Mouse (Mus musculus) frontal cortex, adult (tissue): ENCODE data around the gene Dgke.
A peak's percentile ranks its signal among the peaks of the same experiment; 100 is the strongest.
"Not testable (repeated sequence)": the region's sequence is repeated elsewhere in the genome, so short reads cannot be mapped to it uniquely, and the experiment has no call there.

Source experiments
- ATAC-seq: cut with Nextera tagmentation; 2 replicates; pipeline ENCODE4 v1.9.2; 2017; ENCODE audit warnings: mild to moderate bottlenecking, moderate library complexity, mixed read lengths; ENCODE audit not compliant: low TSS enrichment

Gene Dgke

GRCm38 (mm10) chr11:89074783-89075413, 8.2 kb upstream of the Dgke start:
- ATAC-seq = peak; percentile 96

DNA sequence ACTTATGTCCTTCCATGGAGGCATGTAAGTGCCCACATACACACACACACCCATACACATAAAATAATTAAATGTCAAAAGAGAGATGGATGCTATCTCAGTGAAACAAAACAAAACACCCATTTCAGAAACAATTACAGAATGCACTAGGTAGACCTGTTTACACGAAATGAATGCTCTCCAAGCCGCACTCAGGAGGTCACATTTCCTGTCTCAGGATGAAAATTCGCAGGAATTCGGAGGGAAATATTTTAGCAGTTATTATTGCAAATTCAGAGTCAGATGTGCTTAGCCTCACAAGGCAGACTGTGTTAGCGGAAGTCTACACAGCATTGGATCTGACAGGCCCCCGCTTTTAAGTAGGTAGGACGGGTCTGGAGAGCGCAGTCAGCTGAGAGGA, 6.9 kb upstream of the Dgke start, which contains the start of gene Gm525:
Gene Gm525 (plus strand): TSS at position 301 of the 400 bp plus-strand sequence.
- no peak for ATAC-seq

- no peak for ATAC-seq
Observed at GRCm38 (mm10) chr11:89071522-89071921, 4.9 kb upstream of the Dgke start.

DNA sequence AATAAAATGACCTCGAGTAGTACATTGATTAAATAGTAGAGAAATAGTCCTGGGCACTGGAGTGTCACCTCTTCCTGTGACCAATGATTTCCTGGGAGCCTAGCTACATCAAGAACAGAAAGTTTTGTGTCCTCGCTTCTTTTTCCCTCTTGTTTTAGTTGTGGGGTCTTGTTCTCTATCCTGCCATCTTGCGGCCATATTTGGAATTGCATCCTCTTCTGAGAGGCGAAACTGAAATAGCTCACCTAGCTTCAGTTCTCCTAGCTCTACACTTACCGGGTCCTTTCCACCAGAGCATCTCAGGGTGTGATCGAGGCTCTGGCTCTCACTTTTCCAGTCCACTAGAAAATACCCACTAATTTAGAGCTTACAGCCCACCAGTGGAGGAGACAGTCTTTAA, 2.7 kb upstream of the Dgke start:
- ATAC-seq = no peak

GRCm38 (mm10) chr11:89068649-89069048, 2.0 kb upstream of the Dgke start:
- no peak for ATAC-seq

DNA sequence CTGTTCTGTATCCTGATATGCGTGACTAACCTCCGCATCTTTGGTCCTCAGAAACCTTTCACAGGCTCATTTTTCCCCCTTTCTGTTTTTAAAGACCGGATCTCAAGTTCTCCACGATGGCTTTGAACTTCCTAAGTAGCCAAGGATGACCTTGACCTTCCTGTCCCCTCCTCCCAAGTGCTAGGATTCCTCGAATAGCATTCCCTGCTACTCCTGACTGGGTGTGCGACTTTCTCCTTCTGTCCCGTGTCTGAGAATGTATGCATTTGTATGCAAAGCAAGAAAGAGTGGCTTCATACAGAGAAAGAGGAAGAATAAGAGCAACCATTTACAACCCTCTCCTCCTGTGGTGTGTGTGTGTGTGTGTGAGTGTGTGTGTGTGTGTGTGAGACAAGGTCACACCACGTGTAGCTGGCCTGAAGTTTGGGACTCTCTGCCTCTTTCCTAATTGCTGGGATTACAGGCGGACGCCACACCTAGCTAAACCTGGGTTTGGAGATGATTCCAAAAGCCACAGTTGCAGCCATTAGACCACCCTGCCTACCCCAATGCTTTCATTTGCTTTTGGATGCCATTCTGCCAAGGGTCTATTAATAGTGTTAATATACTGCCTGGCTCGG, 1.3 kb upstream of the Dgke start:
- no peak for ATAC-seq

- no peak for ATAC-seq
Observed at GRCm38 (mm10) chr11:89067301-89067822, 712 bp upstream of the Dgke start.

DNA sequence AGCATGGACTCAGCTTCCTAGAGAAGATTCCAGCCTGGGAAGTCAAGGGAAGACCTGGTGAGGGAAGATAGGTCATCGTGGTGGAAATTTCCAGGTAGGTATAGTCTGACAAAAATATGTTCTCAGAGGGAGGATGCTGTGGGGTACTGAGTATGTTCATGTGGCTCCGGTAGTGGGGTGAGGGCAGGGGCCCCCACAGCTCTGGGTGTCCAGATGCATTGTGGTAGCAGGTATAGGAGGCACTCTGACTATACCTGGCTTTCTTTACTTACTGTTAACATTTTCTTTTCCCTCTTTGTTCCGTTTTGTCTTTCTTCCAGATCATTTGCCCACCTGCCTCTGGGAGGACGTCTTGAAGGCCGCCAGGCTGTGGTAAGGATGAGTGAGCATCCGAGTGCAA, 524 bp downstream of the Dgke start:
- ATAC-seq = no peak

GRCm38 (mm10) chr11:89065297-89065696, 1.4 kb downstream of the Dgke start:
- no peak for ATAC-seq

GRCm38 (mm10) chr11:89064312-89064711, 2.3 kb downstream of the Dgke start:
- no peak for ATAC-seq

- ATAC-seq = no peak
Observed at GRCm38 (mm10) chr11:89061362-89061761, 5.3 kb downstream of the Dgke start.

- ATAC-seq = peak; percentile 91
Observed at GRCm38 (mm10) chr11:89060423-89061089, 6.1 kb downstream of the Dgke start.

DNA sequence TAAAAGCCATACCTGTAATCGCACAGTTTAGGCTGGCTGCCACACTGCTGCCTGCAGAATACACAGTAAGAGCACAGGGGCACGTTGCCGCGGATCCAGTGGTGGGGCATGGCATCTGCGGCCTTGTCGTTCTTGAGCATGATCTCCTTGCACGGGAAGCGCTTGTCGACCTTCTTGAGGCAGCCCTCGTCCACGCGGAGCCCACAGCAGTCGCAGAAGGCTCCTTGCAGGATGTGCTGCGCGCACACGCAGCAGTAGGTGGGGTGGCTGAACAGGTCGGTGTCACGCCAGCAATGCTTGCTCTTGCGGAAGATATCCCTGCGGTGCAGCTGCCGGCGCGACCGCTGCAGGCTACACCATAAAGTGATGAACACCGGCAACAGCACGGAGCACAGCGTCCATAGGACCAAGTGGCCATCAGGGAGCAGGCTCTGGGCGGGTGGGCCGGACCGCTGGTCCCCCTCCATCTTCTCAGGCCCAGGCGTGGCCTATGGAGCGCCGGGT, 6.7 kb downstream of the Dgke start:
- ATAC-seq = peak; percentile 63

DNA sequence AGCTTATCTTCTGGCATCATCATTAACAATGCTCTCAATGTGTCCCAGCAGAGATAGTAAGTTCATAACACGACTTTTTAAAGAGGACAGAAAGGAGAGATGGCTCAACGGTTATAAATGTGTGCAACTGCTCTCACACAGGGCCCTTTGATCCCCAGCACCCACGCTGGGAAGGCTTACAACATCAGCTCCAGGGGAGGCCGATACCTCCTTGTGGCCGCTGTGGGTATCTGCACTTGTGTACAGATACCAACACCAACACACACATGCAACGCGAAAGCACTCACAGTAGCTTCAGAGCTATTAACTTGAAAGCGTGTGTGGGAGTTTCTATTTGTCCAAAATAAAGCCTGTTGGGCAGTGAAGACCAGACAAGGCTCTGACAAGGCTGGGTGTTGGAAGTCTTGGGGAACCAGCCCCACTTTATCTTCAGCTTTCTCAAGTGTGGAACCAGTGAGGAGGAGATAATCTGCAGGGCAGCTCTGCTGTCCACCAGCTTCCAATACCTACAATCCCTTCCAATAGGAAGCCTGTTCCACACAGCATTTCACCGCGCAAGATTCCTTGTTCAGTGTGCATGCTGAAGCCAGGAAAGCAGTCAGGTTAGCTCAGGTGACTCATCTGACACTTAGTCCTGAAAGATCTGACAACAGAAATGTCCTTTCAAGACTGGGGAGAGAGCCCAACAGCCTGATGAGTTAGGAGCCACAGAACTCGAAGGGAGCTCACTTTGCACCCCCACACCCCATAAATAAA, 8.0 kb downstream of the Dgke start:
- no peak for ATAC-seq

- ATAC-seq = no peak
Observed at GRCm38 (mm10) chr11:89055931-89056690, 10.5 kb downstream of the Dgke start.

DNA sequence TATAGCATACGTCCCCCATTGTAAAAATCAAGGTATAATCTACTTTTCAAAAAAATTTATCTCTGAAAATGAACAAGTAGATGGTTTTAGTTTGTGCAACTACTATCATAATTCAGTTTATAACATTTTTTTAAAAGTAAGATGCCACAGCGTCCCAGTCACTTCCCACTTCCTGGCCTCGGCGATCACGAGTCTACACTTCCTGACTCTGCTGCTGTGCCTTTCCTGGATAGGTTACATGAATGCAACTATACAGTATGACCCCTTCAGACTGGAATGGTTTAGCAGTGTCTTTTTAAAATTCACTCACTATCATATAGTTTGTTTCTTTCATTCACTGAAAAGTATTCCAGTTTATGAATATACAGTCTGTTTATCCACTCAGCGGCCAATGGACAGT, 14.9 kb downstream of the Dgke start:
- ATAC-seq = no peak

DNA sequence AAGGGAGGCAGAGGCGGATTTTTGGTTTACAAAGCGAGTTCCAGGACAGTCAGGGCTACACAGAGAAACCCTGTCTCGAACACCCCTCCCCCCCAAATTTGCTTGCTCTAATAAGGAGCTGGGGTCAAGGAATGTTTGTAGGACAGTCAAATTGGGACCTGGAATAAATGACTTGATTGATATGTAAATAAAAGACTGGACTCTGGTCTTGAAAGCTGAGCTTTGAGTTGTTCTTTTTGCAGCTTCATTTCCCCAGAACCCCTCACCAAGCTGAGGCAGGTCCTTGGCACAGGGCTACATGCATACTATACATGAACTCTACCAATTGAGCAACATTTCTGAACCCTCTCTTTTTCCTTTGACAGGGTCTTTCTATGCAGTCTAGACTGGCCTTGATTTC, 20.6 kb downstream of the Dgke start:
- ATAC-seq = no peak

DNA sequence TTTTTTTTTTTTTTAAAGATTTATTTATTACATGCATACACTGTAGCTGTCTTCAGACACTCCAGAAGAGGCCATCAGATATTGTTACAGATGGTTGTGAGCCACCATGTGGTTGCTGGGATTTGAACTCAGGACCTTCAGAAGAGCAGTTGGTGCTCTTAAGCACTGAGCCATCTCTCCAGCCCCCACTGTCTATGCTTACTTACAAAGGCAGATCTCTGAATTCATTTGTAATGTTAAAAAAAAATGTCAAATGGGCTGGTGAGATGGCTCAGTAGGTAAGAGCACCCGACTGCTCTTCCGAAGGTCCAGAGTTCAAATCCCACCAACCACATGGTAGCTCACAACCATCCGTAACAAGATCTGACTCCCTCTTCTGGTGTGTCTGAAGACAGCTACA, 21.1 kb downstream of the Dgke start:
- not testable (repeated sequence) for ATAC-seq

- no peak for ATAC-seq
Observed at GRCm38 (mm10) chr11:89043046-89043445, 23.6 kb downstream of the Dgke start.

DNA sequence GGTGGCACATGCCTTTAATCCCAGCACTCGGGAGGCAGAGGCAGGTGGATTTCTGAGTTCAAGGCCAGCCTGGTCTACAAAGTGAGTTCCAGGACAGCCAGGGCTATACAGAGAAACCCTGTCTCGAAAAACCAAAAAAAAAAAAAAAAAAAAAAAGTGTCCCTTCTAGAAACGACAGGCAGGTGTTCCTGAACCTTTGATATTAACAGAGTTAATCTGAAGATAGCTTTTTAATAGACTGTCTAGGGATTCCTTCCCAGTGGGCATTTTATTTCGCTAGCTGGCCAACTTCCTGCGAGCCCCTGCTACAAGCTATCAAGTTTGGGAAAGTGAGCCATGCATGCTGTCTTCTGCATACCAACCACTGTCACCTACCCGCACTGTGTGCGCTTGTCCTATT, 25.6 kb downstream of the Dgke start:
- ATAC-seq = not testable (repeated sequence)

DNA sequence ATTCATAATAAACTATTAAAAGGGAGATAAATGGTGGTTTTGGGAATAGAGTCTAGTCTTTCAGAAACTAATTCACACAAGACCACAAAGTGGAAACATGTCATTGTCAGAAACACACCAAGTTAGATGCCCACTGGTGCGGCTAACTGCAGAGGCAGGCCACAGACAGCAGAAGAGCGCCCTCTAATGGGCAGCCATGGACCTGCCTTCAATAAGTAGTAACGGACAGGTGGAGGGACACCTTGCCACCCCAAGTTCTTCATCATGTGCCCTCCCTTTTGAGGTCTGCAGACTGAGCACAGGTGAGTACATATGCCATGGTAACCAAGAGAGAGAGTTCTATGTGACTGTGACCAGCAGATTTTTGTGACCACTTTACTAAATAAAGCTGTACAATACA, 27.3 kb downstream of the Dgke start:
- ATAC-seq = peak; percentile 74
